Mouse (Mus musculus) MEL (cell line): Measurements from ENCODE around the gene Desi2.

Experiments
- CTCF ChIP-seq, 3 experiments: IDR thresholded peaks in 2 of 3; conservative IDR thresholded peaks in 1 of 3; 2 replicates each; pipeline ENCODE4 v1.5.1; 2011 to 2012; ENCODE audit warnings: low read length in 3 of 3, low read depth in 2 of 3, mild to moderate bottlenecking in 2 of 3, improper control_type of control experiment in 1 of 3, inconsistent platforms in 1 of 3, mixed read lengths in 1 of 3, moderate library complexity in 1 of 3; ENCODE audit not compliant: control insufficient read depth in 1 of 3, insufficient read depth in 1 of 3, poor library complexity in 1 of 3, severe bottlenecking in 1 of 3
- HCFC1 ChIP-seq: IDR thresholded peaks from 2 replicates; pipeline ENCODE4 v1.6.1; 2012; ENCODE audit warnings: low read depth, mild to moderate bottlenecking, inconsistent platforms, low read length, improper control_type of control experiment, moderate library complexity
- SIN3A ChIP-seq: IDR thresholded peaks from 2 replicates; pipeline ENCODE4 v1.6.1; 2012; ENCODE audit warnings: low read length, improper control_type of control experiment, inconsistent platforms

GRCm38 (mm10) chr1:178275738-178276053, 88.5 kb downstream of the Desi2 start:
- no peak for TF ChIP-seq SIN3A
- TF ChIP-seq HCFC1 = no peak
- no peak for TF ChIP-seq CTCF (IDR thresholded peaks at IDR 0.05 in 2 of 3, conservative IDR thresholded peaks at IDR 0.05 in 1 of 3; ENCODE audit: control insufficient read depth in 1 of 3, insufficient read depth in 1 of 3, low read depth in 2 of 3, low read length in 3 of 3, poor library complexity in 1 of 3, severe bottlenecking in 1 of 3)
